Mouse (Mus musculus) frontal cortex, adult 2 months (tissue): ENCODE results near the gene Lcp1. TPM values are rescaled to one million over a fixed set of nuclear protein-coding genes. Genes with fewer than 3 reads are reported as not detected.

ENCODE experiments used
- DNase-seq, 2 experiments: peaks; one replicate each; pipeline ENCODE4 v3.0.0; 2022; ENCODE audit warnings: low spot score in 1 of 2; ENCODE audit errors: extremely low spot score in 1 of 2
- polyA plus RNA-seq: library from polyadenylated mRNA; depleted of rRNA; stranded (reverse); fragments of >200 nt; gene quantifications from 2 replicates; pipeline ENCODE4 v1.2.3, GENCODE M21; 2012; rRNA removed

Gene Lcp1
- polyA plus RNA-seq, 1 experiment = 5.5 TPM

GRCm38 (mm10) chr14:75256521-75256920, 125.6 kb downstream of the Lcp1 start:
- no peak for DNase-seq

DNA sequence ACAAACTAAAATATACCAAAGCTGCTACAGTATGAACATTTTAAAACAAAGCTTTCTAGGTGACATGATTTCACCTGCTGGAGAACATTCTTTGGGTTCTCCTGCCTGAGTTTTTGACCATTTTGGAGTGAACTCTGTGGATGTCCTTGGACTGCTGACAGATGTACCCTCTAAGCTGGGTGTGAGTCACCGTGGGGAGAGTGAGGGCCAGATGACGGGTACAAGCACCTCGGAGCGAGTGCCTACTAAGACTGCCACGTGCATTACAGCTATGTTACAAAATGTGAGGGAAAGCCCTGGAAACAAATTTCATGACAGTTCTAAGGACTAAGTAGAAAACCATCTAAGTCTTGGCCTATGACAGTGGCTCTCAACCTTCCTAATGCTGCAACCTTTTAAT, 138.6 kb downstream of the Lcp1 start:
- DNase-seq = no peak

GRCm38 (mm10) chr14:75279716-75280115, 148.8 kb downstream of the Lcp1 start:
- no peak for DNase-seq

DNA sequence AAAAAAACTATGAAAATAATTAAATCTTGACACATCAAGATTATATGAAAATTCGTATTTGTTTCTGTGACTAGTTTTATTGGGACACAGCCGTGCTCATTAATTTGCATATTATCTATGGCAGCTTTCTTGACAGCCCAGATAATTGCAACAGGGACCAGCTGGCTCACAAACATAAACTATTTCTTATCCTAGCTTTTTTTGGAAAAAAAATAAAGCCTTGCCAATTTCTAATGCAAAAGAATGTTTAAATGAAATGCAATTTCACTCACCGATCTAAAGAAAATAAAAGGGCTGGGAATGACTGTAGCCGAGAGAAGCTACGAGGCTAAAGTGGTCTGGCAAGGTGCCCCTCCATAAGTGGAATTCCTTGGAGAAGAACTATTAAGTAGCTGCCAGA, 149.5 kb downstream of the Lcp1 start:
- no peak for DNase-seq

Other genes starting within 250 kb of the Lcp1 start
- gene Lrch1, start 183.2 kb upstream of the Lcp1 start, polyA plus RNA-seq = 14.6 and 16.1 TPM in 2 replicates
- gene Rubcnl, start 115.1 kb upstream of the Lcp1 start, polyA plus RNA-seq = 1.1 and 1.4 TPM in 2 replicates
- 0.04 TPM in 1 of 2 replicates, not detected in the other for gene Lrrc63, start 220 bp upstream of the Lcp1 start, polyA plus RNA-seq
- gene Cpb2, start 111.2 kb downstream of the Lcp1 start, polyA plus RNA-seq = not detected in 2 replicates
- 35.3 and 39.3 TPM in 2 replicates for gene Zc3h13, start 153.3 kb downstream of the Lcp1 start, polyA plus RNA-seq